Mouse (Mus musculus) embryo, embryonic 10 days (tissue): ENCODE data around the gene Mtmr6.

Experiments used
- DNase-seq: peaks from one replicate; pipeline ENCODE4 v3.0.0-alpha.2; 2015; ENCODE audit warnings: low spot score

Mtmr6 gene

DNA sequence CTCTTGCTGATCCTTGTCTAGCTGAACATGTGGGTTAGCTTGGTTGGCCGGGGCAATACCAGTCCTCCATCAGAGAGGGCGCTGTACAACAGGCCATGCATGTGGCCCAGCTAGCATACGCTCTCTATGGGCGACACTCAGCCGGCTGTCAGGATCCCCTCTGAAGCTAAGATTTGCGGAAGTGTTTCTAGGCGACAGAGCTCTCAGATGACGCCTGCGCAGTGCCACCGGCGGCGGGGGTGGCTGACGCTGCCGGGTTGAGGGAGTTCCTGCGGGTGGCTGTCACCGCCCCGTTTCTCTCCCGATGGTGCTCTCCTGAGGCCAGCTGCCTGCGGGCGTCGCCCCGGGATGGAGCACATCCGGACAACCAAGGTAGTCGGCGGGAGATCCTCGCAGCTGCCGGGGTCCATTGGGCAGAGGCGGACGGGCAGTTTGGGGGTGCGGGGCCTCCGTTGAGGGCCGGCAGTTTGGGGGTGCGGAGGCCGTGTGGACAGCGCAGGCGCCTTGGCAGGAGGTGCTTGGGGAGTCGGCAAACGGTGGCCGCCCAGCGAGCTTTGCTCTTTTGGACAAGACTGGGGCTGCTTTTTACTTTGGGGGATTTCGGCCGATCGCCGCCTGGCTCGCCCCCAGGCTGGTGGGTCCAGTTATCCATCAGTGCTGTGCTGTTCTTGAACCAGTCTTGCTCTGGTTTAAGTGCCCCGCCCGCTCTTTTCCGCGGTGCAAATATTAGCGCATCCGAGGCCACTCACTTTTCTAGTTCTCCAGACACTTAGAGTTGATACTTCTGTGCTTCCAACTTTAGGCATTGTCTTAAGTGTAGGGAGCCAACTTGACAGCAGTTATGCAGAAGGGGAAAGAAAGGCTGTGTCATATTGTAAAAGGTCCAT lies at the start of gene Mtmr6:
Gene Mtmr6, plus strand, starts transcription at position 239 of the 887 bp plus-strand sequence.
- DNase-seq = peak; percentile 99

DNA sequence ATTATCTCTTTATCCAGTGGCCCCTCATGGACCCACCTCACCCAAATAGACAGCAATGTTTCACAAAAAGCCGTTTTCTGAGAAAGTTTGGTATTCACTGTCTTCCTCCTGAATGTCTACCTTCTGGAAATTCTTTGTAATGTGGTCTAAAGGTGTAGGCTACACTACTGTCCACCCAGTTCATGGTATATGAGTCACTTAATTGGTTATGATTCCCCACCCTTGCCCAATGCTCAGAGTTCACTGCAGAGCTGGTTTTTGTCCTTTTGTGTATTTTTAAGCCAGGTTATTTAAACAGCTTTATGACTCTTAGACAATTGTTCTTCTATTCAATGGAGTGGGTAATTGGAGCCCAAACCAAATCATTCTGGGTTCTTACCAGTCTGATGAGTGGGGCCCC lies 48.9 kb upstream of the Mtmr6 start:
- no peak for DNase-seq

DNA sequence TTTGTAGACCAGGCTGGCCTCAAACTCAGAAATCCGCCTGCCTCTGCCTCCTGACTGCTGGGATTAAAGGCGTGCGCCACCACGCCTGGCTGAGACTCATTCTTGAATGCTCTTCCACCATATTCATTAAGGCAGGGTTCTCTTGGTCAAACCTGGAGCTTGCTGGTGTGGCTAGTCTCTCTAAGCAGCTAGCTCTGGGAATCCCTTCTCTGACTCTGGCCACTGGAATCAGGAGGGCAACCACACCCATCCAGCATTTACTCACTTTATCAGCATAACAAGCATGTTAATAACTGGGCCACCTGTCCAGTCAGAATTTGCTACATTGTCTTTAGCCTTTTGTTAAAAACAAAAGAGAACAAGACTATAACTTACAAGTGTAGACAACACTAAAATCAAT lies 47.4 kb upstream of the Mtmr6 start:
- no peak for DNase-seq

DNA sequence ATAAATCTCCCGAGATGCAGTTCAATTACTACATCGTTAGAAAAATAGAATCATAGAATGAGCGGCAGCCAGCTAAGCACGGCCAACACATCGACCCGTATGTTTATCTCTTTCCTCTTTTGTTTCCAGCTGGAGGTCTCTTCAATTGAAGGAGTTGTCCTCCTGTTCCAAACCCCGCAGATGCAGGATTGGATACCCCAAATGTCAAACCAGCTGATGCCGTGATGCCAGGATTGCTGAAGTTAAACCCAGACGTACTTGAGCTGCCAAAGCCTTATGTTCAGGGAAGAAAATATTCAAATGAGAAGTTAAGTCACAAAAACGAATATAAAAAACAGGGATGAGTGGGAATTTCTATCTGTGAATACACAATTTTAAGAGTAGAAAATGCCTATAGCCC lies 45.1 kb upstream of the Mtmr6 start:
- DNase-seq = no peak

DNA sequence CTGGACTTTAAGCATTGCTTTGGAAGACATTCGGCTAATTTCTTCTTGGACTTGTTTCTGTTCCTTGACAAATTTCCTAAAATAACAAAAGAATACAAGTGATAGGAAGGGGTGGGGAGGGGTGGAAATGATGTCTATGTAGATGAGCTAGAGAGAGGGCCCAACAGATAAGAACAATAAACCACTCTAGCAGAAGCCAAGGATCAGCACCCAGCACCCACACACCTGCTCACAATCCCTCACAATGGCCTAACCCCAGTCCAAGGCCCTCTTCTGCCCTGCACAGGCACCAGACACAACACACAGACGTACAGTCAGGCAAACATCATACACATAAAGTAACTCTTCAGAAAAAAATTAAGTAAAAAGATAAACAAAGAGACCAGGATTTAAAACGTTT lies 26.5 kb upstream of the Mtmr6 start:
- DNase-seq = no peak

DNA sequence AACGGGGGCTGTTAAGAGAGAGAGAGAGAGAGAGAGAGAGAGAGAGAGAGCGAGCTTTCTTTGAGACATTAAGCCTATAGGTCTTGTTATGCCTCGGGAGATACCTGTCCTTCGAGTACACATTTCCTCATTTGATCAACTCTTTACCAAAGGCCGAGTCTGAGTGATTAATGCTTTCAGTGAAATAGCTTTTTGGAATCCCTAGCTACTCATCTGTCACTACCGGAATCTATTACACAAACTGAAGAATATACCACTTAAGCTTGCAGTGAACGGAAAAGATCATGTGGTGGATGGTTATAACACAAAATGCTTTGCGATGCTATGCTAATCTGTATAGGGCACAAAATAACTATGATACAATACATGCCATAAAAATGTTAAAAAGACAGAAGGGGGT lies 14.7 kb upstream of the Mtmr6 start:
- DNase-seq = no peak

DNA sequence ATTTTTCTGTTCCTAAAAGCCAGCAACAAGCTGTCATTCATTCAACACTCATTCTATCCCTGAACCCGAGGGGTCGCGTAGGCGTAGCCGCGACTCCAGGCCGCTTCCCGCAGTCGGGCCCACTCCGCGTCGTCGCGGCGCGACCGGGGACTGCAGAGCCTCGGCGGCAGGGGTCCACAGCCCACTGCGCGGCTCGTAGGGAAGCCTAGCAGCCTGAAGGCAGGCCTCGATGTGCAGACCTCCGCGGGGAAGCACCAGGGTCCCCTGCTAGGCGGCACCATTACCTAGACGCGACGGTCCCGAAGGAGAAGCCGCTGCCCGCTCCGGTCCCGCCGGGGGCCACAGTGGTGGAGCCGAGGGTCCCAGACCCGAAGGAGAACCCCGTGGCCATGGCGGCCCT lies 14.1 kb upstream of the Mtmr6 start:
- peak; percentile 62 for DNase-seq

DNA sequence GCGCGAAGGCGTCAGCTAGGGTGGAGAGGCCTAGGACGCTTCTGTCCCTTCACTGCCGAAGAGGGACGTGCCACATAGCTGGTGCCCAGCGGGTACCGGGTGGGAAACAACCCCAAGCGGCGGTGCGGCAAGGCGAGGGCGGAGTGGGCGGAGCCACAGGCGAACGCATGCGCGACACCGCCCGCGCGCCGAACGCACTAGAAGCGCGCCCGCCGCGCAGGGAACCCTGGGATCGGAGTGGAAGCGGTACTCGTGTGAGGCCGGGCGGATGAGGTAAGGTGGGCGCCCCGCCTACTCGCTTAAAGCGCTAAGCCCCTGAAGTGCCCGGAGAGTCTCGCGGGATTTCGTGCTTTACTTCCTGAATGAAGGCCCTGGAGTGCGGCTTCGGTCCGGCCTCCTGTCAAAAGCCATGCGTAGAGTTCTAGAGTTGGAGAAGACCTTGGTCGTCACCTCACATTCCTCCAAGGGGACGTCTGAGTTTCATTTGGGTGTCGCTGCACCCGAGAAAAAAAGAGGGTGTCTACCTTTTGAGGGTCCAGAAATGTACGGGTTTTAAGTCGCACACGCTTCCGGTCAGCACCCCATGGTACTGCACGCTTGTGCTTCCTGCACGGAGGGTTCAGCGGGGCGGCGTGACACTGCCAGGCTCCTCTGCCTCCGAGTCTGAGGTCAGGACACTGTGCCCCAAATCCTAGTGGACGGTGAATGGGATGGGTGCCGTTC lies 13.6 kb upstream of the Mtmr6 start, which contains the start of the genes Nupl1 and Gm49336:
Gene Nupl1, minus strand, starts transcription at position 151 of the 723 bp plus-strand sequence.
Gene Gm49336, minus strand, starts transcription at position 227 of the 723 bp plus-strand sequence.
- peak; percentile 100 for DNase-seq

DNA sequence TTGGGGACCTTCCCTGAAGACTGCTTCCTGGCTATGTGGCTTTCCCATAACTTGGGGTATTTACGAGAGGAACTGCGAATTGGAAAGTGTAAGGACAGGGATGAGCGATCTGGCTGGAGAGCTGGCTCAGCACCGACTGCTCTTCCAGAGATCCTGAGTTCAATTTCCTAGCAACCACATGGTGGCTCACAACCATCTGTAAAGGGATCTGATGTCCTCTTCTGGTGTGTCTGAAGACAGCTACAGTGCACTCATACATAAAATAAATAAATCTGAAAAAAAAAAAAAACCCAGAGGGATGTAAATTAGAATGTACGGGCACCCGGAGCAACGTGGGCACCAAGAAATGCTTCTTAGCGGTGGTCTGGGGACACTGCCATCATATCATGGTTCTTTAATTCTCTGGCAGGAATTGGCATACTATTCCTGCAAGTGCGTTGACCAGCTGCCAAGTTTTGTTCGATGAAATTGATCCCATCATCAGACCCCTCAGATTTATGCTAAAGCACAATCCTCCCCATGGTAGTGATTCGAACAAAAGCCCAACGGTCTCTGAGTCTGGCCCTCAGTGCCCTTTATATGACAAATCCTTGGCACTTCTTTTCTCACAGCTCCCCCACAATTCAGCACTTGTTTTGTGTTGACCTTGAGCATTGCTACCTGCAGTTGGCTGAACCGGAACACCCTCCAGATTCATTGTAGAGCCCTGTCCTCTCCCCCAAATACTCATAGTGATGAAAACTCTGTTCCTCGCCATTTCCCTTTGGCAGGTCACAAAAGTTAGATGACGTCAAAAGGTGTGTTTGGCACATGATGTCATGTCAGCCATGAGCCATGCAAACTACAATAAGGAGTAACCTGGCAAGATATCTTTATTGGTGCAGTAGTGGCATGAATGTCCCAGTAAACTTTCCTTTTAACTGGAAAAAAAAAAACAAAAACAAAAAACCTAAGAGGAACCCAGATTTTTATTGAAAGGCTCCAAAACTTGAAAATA lies 12.7 kb upstream of the Mtmr6 start:
- DNase-seq = peak; percentile 10

DNA sequence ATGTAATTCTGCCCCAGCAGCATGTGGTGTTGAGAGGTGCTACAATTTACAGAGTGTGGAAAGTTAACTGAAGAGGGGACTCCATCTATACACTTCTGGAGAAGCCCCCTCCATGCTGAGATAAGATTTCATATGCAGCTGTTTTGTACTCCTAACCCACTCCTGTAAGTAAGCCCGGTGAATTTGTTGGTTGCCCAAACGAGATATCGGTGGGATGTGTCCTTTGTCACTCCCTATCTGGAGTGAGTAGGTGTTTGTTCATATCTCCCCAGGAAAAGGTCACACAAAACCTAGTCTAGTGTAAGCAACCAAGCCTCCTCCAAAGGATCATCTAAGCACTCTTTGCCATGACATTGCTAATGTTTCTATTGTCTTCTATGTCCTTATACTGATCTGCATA lies 11.6 kb upstream of the Mtmr6 start:
- DNase-seq = no peak

DNA sequence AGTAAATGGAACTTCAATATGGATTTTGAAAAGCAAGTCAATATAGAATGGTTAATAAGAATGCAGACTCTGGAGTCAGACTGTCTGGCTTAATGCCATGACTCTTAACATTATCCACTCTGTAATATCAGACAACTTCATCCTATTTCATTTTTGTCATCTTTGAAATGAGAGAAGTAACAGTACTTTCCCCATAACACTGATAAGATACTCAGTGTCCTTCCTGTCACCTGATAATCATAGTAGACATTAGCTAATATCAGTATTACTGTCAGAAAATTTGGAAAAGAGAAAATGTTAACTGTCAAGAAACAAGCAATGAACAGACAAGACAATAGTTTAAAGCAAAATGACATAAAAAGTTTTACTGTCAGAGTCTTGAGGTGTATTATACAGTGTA lies 10.3 kb upstream of the Mtmr6 start:
- no peak for DNase-seq

DNA sequence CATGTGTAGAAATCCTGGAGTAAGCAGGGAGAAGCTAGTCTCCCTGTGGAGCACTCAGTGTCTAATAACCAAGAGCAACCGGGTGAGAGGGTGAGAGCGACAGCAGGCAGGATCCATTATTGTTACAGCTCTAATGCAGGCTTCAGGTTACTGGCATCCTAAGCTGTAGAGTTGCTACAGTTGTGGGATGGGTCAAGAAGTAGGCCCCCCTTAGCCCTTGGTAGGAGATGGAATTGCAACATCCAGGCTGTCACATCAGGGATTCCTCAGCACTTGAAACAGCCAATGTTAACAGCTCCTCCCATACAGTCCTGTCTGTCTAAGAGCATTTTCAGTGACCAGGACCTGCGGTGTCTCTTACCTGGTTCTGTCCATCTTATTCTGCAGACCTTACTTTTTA lies 8.7 kb upstream of the Mtmr6 start:
- peak; percentile 52 for DNase-seq

DNA sequence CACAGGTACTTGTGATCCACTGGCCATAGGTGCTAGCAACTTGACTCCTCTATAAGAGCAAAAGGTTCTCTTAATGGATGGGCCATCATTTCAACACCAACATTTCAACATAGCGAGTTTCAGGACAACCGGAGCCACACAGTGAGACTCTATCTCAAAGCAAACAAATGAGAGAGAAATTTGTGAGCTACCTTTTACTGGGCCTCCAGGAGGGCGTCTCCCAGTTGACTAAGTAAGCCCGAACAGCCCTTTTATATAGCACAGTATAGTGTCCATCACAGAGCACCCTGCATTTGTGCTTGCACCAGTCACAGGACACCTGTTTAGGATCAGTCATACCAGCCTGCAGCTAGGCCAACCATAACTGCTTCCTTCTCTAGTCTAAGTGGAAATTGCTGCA lies 7.9 kb upstream of the Mtmr6 start:
- no peak for DNase-seq

DNA sequence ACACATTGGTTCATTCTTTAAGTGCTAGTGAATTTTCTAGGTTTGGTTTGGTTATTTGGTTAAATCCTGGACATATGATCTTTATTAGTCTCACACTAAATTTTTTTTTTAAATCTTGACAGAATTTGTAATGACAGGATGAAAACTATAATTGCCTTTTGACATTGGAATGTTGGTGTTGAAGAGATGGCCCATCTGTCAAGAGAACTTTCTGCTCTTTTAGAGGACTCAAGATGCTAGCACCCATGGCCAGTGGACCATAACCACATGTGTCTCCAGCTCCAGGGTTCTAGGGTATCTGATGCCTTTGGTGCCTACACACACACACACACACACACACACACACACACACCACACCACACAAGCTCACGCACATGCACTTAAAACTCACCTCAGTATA lies 7.2 kb upstream of the Mtmr6 start:
- no peak for DNase-seq

DNA sequence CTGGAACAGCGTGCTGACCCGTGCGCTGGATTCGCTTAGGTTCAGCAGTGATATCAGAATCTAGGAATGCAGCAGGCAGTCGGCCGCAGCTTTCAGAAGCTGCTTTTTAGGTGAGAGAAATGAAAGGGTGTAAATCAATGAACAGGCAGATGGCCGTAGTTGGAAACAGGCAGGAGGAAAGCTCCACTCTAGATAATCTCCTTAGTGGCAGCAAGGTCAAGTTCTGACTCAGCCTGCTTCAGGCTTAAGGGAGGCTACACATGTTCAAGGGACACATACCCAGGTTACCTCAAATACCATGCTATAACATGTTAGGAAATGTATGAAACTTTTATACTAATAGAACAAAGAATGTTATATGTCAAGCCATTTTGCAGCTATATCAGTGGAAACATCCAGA lies 2.7 kb upstream of the Mtmr6 start:
- DNase-seq = no peak

DNA sequence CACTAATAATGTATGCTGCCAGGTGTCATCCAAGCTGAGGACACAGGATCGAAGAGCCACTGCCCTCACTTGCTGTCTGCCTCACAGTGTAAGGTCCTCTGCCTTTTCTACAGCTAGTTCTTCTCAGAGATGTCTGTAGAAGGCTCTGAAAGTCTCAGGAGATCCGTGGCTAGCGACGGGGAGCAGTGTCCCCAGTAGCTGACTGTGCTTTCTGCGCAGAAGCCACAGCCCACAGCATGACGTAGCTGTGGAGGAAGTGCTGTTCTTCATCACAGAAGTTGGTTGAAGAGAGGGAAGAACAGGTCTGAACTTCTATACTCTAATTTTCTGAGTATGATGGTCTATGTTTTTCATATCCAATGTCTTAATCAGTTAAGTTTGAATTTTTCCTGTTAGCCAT lies 4.3 kb downstream of the Mtmr6 start:
- DNase-seq = no peak

DNA sequence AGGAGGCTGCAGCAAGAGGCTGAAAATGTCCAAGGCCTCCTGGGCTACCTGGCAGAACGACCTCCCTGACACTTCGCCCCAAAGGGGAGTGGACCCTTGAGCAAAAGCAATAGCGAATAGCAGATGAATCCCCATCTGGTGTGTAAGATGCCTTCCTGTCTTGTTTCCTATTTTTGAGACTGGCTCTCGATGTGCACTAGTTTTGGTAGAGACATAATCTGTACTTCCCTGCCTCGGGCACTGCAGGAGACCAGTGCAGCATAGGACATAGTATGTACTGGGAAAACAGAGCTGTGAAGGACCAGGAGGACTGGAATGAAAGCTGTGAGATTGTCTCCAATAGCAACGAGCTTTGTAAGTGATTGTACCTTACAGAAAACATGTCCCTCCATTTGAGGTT lies 8.3 kb downstream of the Mtmr6 start:
- no peak for DNase-seq

DNA sequence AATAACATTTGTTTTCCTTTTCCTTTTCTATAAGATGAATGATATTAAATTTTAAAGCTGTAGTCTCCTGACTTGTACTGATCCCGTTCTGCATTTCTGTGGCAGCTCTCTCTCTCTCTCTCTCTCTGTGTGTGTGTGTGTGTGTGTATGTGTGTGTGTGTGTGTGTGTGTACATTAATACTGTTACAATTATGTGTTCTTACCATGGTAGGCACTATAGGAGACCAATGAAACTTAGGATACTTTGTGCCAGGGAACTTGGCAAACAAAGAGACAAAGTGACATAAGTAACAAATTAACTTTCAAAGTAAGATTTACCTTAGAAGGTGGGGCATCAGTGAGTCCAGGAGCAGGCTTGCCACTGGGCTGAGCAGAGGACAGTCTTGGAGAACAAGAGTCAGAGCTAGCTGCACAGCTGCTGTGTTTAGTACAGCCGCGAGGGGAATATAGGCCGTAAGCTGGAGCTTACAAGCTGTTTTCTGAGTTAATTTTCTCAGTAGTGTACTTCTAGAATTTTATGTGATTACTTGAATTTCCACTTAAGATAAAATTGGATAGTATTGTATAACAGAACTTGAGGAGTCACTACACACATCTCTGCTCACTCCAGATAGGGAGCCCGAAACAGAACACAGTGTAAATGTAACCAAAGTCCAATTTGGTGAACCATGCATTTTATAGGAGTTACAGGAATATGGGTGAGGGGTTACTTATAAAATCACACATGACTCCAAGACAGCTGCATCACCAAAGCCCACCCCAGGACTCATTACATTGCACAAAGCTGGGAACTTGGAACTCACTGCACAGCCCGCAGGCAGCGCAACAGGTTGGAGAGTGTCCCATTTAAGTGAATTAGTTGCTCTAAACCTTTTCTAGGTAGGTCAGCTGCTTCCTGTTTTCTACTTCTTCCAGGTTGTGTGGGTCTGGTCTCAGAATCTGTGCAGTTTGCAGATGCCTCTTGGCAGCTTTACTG lies 10.6 kb downstream of the Mtmr6 start:
- DNase-seq = no peak

DNA sequence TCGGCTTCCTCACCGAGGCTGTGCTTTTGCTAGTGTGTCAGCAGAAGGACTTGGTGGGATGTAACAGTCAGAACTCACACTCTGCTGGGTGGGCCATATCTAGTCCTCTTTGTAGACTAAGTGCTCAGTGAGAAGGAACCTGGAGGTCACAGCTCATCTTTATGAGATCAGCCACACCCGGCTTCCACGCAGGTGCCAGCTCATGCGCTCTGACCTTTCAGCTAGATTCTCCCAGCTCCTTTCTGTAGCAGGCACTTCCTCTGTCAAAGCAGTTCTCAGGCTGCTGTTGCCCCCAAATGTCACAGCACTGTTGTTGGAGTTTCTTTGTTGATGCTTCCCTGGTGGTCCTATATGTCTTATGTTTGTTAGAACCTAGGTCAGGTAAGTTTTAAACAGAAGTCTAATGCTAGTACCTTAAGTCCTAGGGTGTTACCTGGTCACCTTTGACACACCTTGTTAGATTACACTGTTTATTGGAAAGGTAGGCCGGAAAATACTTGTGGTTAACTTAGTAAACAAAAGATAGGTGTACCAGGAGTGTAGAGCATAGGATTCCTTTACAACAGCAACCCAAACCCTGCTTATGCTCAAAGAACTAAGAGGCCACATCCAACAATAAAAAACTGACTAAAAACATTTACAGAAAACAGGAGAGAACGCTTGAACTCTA lies 21.3 kb downstream of the Mtmr6 start:
- no peak for DNase-seq

DNA sequence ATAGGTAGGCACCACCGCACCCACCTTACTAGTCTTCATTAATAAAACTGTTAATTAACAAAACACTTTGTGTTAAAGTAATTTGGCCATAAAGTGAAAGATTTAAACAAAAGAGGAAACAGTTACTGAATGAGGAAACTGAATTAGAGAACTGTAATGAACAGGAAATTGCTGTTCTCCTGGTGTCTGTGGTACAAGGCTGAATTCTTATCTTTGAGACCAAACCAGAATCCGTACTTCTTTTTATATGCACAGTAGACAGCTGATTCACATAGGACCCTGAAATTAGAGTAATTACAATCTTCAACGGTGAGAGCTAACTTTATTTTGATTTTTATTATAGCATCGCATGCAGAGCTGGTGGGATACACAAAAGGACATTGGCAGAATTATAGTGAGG lies 25.3 kb downstream of the Mtmr6 start:
- no peak for DNase-seq
